Mouse (Mus musculus) liver, embryonic 15.5 days (tissue): ENCODE data around the gene Zfp457. TPM values are rescaled to one million over a fixed set of nuclear protein-coding genes. Genes with fewer than 3 reads are reported as not detected.
"Not testable (repeated sequence)": the region's sequence is repeated elsewhere in the genome, so short reads cannot be mapped to it uniquely, and the experiment has no call there.

Experiments
- ATAC-seq: fragments of 200-750 bp; cut with Nextera tagmentation; 2 replicates; pipeline ENCODE4 v1.8.0; 2017; ENCODE audit warnings: moderate number of reproducible peaks, mild to moderate bottlenecking, moderate library complexity; ENCODE audit not compliant: insufficient read depth
- H3K27ac ChIP-seq: fragments of 300-500 bp; sonication (generic); replicated peaks from 2 replicates; pipeline ENCODE4 v1.5.1; 2015; ENCODE audit warnings: mild to moderate bottlenecking, inconsistent platforms
- H3K27me3 ChIP-seq: fragments of 300-500 bp; sonication (generic); 2 replicates; pipeline ENCODE4 v1.6.1; 2015; ENCODE audit warnings: mild to moderate bottlenecking, inconsistent platforms
- H3K36me3 ChIP-seq: fragments of 300-500 bp; sonication (generic); replicated peaks from 2 replicates; pipeline ENCODE4 v1.6.1; 2015; ENCODE audit warnings: moderate library complexity, mild to moderate bottlenecking, inconsistent platforms
- H3K4me1 ChIP-seq: fragments of 300-500 bp; sonication (generic); replicated peaks from 2 replicates; pipeline ENCODE4 v1.6.1; 2015; ENCODE audit warnings: inconsistent platforms
- H3K4me2 ChIP-seq: fragments of 300-500 bp; sonication (generic); 2 replicates; pipeline ENCODE4 v1.6.1; 2015; ENCODE audit warnings: moderate library complexity, mild to moderate bottlenecking, inconsistent platforms
- H3K4me3 ChIP-seq: fragments of 300-500 bp; sonication (generic); replicated peaks from 2 replicates; pipeline ENCODE4 v1.5.1; 2015; ENCODE audit warnings: mild to moderate bottlenecking, inconsistent platforms
- H3K9ac ChIP-seq: fragments of 300-500 bp; sonication (generic); 2 replicates; pipeline ENCODE4 v1.6.1; 2015; ENCODE audit warnings: moderate library complexity, mild to moderate bottlenecking, inconsistent platforms
- H3K9me3 ChIP-seq: fragments of 300-500 bp; sonication (generic); replicated peaks from 2 replicates; pipeline ENCODE4 v1.6.1; 2016; ENCODE audit warnings: inconsistent platforms
- WGBS: fragments of 180-500 bp; shearing (Covaris S2); methylation state at CpG from one replicate; pipeline ENCODE4 v1.1.7; 2015; ENCODE audit warnings: mixed read lengths; ENCODE audit not compliant: insufficient replicate concordance; 5-methylcytosine and 5-hydroxymethylcytosine counted together
- polyA plus RNA-seq: library from polyadenylated mRNA; unstranded; fragments of >200 nt; fragmentation: Nextera tagmentation; extraction: Ambion mirVana; gene quantifications from 2 replicates; pipeline ENCODE4 v1.2.1, GENCODE M21; 2015

The Zfp457 gene
- polyA plus RNA-seq: 0.23 and 0.24 TPM in 2 replicates

DNA sequence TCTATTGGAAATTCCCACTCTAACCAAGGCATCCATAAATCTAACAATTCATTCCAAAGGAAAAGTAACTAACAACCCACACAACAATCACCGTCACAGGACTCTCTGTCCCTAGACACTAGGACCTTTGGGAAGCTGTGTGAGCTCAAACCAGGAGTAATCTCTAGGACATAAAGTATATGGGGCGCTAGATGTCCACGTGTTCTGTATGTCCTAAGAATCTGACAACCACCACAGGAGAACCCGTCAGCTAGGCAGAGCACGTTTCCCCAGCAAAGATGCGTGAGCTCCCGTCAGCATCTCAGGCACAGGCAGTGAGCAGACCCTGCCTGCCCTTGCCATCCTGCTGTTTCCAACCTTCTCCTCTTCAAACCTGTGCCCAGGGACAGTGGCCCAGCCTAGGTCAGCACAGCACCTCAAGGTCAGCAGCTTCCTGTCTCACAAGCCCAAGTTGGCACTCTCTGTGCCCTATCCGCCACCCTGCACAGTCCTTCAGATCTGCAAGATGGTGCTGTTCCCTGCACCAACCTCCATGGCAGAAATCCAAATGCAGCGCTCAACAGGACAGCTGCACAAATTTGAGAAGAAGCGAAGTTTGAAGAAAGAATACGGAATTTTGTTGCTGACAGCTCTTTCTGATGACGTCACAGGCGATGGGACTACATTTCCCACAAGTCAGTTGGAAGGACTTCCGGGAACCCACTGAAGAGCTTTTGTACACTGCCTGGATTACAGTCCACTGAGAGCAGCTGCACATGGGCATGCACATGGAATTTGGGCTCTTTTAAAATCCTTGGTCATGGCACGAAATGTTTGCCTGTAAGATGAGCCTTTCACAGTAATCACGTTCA lies at the start of gene Zfp457:
Gene Zfp457 (minus strand): TSS at position 664 of the 851 bp plus-strand sequence.
- peak within 1 kb of the TSS; percentile 42; the same call in 1 of the 2 replicates for H3K27ac ChIP-seq

GRCm38 (mm10) chr13:67351854-67352253 lies 45.6 kb upstream of the Zfp457 start:
- H3K9me3 ChIP-seq: no peaks in the 10 kb centered on the region
- no peak overlapping the region for H3K9ac ChIP-seq
- H3K27ac ChIP-seq: no peak overlapping the region
- H3K27me3 ChIP-seq: no peaks in the 10 kb centered on the region
- no peak overlapping the region for H3K4me2 ChIP-seq
- ATAC-seq: no peak
- H3K4me1 ChIP-seq: no peaks in the 10 kb centered on the region
- H3K4me3 ChIP-seq: no peak overlapping the region
- no peaks in the 10 kb centered on the region for H3K36me3 ChIP-seq

More for the DNA sequence above, at the start of gene Zfp457:
- H3K27me3 ChIP-seq: no peaks in the 10 kb centered on the region
- no peaks in the 10 kb centered on the region for H3K36me3 ChIP-seq
- peaks cover 9% of the 10 kb centered on the region for H3K4me1 ChIP-seq
- peak; percentile 95 for ATAC-seq
- no peaks in the 10 kb centered on the region for H3K9me3 ChIP-seq
- 9% methylated on average over 16 of the region's 16 CpGs for WGBS
- peak within 1 kb of the TSS; percentile 87 for H3K4me2 ChIP-seq
- H3K4me3 ChIP-seq: peak within 1 kb of the TSS; percentile 68
- peak within 1 kb of the TSS; percentile 71 for H3K9ac ChIP-seq

GRCm38 (mm10) chr13:67343422-67343821 lies 37.1 kb upstream of the Zfp457 start:
- WGBS: 64% methylated on average over 2 of the region's 2 CpGs
- ATAC-seq: no peak
- Histone ChIP-seq H3K4me2 (no peak overlapping the region), H3K4me3 (no peak overlapping the region), H3K9me3 (no peaks in the 10 kb centered on the region), H3K4me1 (no peaks in the 10 kb centered on the region), H3K36me3 (peaks cover 19% of the 10 kb centered on the region), H3K27ac (no peak overlapping the region), H3K9ac (no peak overlapping the region), H3K27me3 (no peaks in the 10 kb centered on the region)

- Histone ChIP-seq H3K4me3 (peak overlapping the region; percentile 68), H3K9me3 (no peaks in the 10 kb centered on the region), H3K36me3 (no peaks in the 10 kb centered on the region), H3K27ac (0 out of 2 replicates have a peak overlapping the region, but pooled peaks have one; percentile 57), H3K9ac (peak overlapping the region; percentile 59), H3K4me1 (peaks cover 15% of the 10 kb centered on the region), H3K27me3 (no peaks in the 10 kb centered on the region), H3K4me2 (peak overlapping the region; percentile 84)
- WGBS: 35% methylated on average over 1 of the region's 1 CpGs
- peak; percentile 20; the same call in 1 of the 2 replicates for ATAC-seq
Measured at GRCm38 (mm10) chr13:67332877-67333276, 26.6 kb upstream of the Zfp457 start.

- H3K36me3 ChIP-seq: no peaks in the 10 kb centered on the region
- H3K9ac ChIP-seq: peak within 1 kb of the TSS; percentile 59
- H3K4me3 ChIP-seq: peak within 1 kb of the TSS; percentile 68
- peak within 1 kb of the TSS; percentile 76 for H3K27ac ChIP-seq
- peak within 1 kb of the TSS; percentile 84 for H3K4me2 ChIP-seq
- H3K9me3 ChIP-seq: no peaks in the 10 kb centered on the region
- ATAC-seq: peak; percentile 88
- WGBS: 12% methylated on average over 17 of the region's 17 CpGs
- peaks cover 15% of the 10 kb centered on the region for H3K4me1 ChIP-seq
- no peaks in the 10 kb centered on the region for H3K27me3 ChIP-seq
Measured at GRCm38 (mm10) chr13:67332019-67332724, 25.9 kb upstream of the Zfp457 start, which contains the start of gene Zfp595. Gene Zfp595 (minus strand): TSS chr13:67332570.

- Histone ChIP-seq H3K36me3 (no peaks in the 10 kb centered on the region), H3K4me3 (peak overlapping the region; percentile 68), H3K27ac (no peak overlapping the region), H3K27me3 (no peaks in the 10 kb centered on the region), H3K9ac (peak overlapping the region; percentile 71; the same call in 1 of the 2 replicates), H3K4me1 (peaks cover 9% of the 10 kb centered on the region), H3K9me3 (no peaks in the 10 kb centered on the region), H3K4me2 (peak overlapping the region; percentile 87)
- ATAC-seq: no peak
- 19% methylated on average over 5 of the region's 5 CpGs for WGBS
Measured at GRCm38 (mm10) chr13:67306718-67307117, 433 bp upstream of the Zfp457 start.

DNA sequence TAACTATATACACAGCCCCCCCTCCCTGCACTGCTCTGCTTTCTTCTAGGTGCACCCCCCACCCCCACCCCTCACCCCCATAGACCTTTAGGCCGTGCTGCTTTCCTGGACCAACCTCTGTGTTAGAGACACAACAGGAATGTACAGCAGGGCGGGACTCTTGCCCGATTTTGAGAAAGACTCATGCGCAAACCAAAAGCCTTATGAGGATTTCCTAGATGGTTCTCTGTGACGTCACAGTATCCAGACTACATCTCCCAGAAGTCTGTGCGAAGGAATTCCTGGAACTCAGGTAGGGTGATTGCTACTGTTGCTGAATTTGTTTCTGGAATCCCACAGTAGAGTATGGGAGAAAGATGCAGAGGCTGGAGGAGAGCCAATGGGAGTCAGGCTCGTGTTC lies 28.0 kb downstream of the Zfp457 start, which contains the start of gene Zfp458:
Gene Zfp458 (minus strand): TSS at position 153 of the 400 bp plus-strand sequence.
- no peak within 1 kb of the TSS for H3K27ac ChIP-seq
- no peaks in the 10 kb centered on the region for H3K36me3 ChIP-seq
- no peaks in the 10 kb centered on the region for H3K27me3 ChIP-seq
- no peak within 1 kb of the TSS for H3K9ac ChIP-seq
- ATAC-seq: no peak
- H3K4me3 ChIP-seq: no peak within 1 kb of the TSS
- no peak within 1 kb of the TSS for H3K4me2 ChIP-seq
- H3K9me3 ChIP-seq: no peaks in the 10 kb centered on the region
- WGBS: 41% methylated on average over 7 of the region's 7 CpGs
- no peaks in the 10 kb centered on the region for H3K4me1 ChIP-seq

DNA sequence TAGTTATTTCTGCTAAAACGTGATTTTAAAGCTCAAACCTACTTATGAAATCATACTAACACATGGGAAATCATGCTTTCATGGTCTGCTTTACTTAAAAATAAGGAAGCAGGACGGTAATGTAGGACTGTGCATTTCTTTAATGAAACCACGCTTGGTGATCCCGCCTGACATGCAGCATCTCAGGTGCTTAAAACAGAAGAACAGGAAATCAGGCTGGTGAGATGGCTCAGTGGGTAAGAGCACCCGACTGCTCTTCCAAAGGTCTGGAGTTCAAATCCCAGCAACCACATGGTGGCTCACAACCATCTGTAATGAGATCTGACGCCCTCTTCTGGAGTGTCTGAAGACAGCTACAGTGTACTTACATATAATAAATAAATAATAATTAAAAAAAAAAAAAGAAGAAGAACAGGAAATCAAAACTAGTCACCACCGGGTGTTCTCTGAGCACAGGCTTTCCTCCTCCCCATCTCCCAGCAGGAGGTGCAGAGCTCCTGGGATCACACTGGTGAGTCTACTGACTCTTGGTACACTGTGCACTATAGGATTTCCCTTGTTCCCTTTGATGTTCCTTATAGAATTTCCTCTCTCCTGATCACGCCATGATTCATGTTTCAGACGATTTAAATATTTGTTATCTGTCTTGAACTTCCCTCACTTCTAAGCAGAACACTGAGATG lies 36.8 kb downstream of the Zfp457 start:
- peak overlapping the region; percentile 76 for H3K4me2 ChIP-seq
- not testable (repeated sequence) for H3K9me3 ChIP-seq, H3K36me3 ChIP-seq, H3K27ac ChIP-seq, H3K27me3 ChIP-seq
- peak overlapping the region; percentile 70; the same call in 1 of the 2 replicates for H3K9ac ChIP-seq
- H3K4me1 ChIP-seq: peaks cover 13% of the 10 kb centered on the region; the same call in 1 of the 2 replicates
- H3K4me3 ChIP-seq: peak overlapping the region; percentile 76
- peak; percentile 33 for ATAC-seq
- 31% methylated on average over 8 of the region's 9 CpGs for WGBS

GRCm38 (mm10) chr13:67268568-67269369 lies 37.5 kb downstream of the Zfp457 start:
- H3K9ac ChIP-seq: peak overlapping the region; percentile 70
- WGBS: 4% methylated on average over 18 of the region's 18 CpGs

More at GRCm38 (mm10) chr13:67268568-67269369, 37.5 kb downstream of the Zfp457 start:
- Histone ChIP-seq H3K27ac (no peak overlapping the region), H3K27me3 (no peaks in the 10 kb centered on the region), H3K9me3 (no peaks in the 10 kb centered on the region), H3K36me3 (0 out of 2 replicates have a peak, but pooled peaks cover 5% of the 10 kb centered on the region), H3K4me2 (peak overlapping the region; percentile 76), H3K4me1 (peaks cover 13% of the 10 kb centered on the region; the same call in 1 of the 2 replicates), H3K4me3 (peak overlapping the region; percentile 76)
- ATAC-seq: peak; percentile 95
